Mouse (Mus musculus): ENCODE data around the gene Fxn. TPM values are rescaled to one million over a fixed set of nuclear protein-coding genes. Genes with fewer than 3 reads are reported as not detected.

Gene Fxn
- polyA plus RNA-seq, 1 experiment from 2014 or later = 64.6 TPM

DNA sequence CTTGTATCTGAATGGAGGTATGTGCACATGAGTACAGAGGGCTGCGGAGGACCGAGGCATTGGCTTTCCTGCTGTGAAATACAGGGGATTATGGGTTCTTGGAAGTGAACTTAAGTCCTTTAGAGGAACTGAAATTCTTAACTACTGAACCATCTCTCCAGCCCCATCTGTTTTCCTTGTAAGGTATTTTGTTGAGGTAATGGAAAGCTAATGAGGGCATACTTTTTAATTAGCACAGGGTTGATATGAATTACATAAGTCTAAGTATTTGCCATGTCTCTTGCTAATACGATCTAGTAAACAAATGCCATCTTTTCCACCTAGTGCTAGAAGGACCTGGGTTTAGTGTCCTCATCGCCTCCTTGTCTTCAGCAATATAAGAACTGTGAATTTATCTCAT, 34.8 kb upstream of the Fxn start:
- WGBS = 94% methylated on average over 4 of the region's 4 CpGs
- H3K27me3 ChIP-seq = no peaks in the 10 kb centered on the region
- no peak overlapping the region for H3K4me3 ChIP-seq
- H3K9me3 ChIP-seq (replicated peaks) = no peaks in the 10 kb centered on the region
- no peak overlapping the region for H3K9ac ChIP-seq
- no peak for ATAC-seq (replicated peaks; ENCODE audit: insufficient number of reproducible peaks, insufficient read depth, low FRiP score, low read depth)
- H3K4me1 ChIP-seq (replicated peaks) = peaks cover 34% of the 10 kb centered on the region
- no peak overlapping the region for H3K27ac ChIP-seq
- H3K4me2 ChIP-seq = no peak overlapping the region
- H3K36me3 ChIP-seq = no peaks in the 10 kb centered on the region

DNA sequence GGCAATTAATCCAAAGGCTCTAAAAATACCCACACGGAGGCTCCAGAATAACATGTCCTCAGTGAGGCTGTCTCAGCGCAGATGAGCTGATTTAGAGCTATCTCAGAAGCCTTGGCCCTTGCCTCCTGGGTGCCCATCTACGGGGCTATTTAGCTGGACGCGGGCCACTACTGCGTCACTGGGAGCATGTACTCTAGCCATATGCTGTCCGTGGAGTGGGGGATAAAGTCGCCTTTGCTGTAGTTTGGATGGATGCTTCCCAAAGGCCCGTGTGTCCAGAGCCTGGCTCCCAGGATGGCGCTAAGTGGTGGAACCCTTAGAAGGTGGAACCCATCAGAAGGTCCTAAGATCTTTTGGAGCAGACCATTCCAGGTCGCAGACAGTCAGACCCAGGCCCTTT, 34.3 kb upstream of the Fxn start:
- Histone ChIP-seq H3K27ac (no peak overlapping the region), H3K27me3 (no peaks in the 10 kb centered on the region), H3K9me3 (replicated peaks) (no peaks in the 10 kb centered on the region), H3K4me1 (replicated peaks) (peaks cover 34% of the 10 kb centered on the region), H3K4me2 (no peak overlapping the region), H3K9ac (no peak overlapping the region), H3K4me3 (no peak overlapping the region), H3K36me3 (no peaks in the 10 kb centered on the region)
- ATAC-seq (replicated peaks; ENCODE audit: insufficient number of reproducible peaks, insufficient read depth, low FRiP score, low read depth) = no peak
- WGBS = 90% methylated on average over 11 of the region's 11 CpGs

DNA sequence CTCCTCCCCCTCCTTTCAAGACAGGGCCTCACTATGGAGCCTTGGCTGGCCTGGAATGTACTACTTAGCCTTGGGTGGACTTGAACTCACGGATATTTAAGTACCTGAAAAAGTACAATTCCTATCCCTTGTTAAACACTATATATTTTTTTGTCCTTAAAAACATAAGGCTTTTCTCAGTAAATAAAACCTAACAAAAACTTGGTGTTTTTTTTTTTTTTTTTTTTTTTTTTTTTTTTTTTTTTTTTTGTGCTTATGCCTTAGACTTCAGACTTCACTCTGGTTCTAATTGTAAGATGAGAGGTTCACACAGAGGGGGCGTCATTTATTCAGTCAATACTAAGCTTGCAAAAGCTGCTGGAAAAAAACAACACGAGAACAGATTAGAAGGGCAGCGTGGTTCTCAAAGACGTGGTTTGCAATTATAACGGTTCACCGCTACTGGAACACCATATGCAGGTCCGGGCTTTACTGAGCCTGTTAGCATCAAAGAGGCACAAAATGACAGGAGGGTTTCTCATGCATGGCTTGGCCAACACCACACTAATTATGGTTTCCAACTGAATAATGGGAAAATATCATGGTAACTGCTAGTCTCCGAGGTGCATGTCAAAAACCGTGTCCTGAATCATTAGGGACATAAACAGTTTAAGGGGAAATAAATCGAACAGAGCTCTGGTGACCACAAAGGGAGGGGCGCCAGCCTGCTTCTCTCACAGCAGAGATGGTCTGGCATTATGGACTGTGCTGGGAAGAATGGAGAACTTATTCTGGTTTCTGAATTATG, 32.3 kb upstream of the Fxn start:
- Histone ChIP-seq H3K4me1 (replicated peaks) (peaks cover 40% of the 10 kb centered on the region), H3K27ac (peak overlapping the region; percentile 41; the same call in 1 of the 2 replicates), H3K36me3 (no peaks in the 10 kb centered on the region), H3K9ac (no peak overlapping the region), H3K27me3 (no peaks in the 10 kb centered on the region), H3K4me3 (no peak overlapping the region), H3K4me2 (no peak overlapping the region), H3K9me3 (replicated peaks) (no peaks in the 10 kb centered on the region)
- ATAC-seq (replicated peaks; ENCODE audit: insufficient number of reproducible peaks, insufficient read depth, low FRiP score, low read depth) = no peak
- 79% methylated on average over 12 of the region's 12 CpGs for WGBS

DNA sequence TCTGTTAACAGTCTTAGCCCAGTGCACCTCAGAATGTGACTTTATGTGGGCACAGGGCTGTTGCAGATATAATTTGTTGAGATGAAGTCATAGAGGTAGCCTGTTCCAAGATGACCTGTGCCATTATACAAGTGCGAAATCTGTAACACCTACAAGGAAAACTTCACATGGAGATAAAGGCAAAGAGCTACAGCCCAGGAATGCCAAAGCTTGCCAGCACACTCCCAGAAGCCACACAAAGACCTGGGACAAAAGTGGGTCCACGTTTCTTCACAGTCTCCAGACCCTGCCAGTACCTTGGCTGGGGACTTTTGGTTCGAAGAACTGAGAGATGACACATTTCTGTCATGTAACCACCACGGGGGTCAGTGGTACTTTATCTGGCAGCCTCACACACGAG, 31.6 kb upstream of the Fxn start:
- Histone ChIP-seq H3K4me1 (replicated peaks) (peaks cover 39% of the 10 kb centered on the region), H3K27me3 (no peaks in the 10 kb centered on the region), H3K4me3 (no peak overlapping the region), H3K4me2 (no peak overlapping the region), H3K36me3 (no peaks in the 10 kb centered on the region), H3K9me3 (replicated peaks) (no peaks in the 10 kb centered on the region), H3K27ac (peak overlapping the region; percentile 41; the same call in 1 of the 2 replicates), H3K9ac (no peak overlapping the region)
- 51% methylated on average over 5 of the region's 5 CpGs for WGBS
- no peak for ATAC-seq (replicated peaks; ENCODE audit: insufficient number of reproducible peaks, insufficient read depth, low FRiP score, low read depth)

DNA sequence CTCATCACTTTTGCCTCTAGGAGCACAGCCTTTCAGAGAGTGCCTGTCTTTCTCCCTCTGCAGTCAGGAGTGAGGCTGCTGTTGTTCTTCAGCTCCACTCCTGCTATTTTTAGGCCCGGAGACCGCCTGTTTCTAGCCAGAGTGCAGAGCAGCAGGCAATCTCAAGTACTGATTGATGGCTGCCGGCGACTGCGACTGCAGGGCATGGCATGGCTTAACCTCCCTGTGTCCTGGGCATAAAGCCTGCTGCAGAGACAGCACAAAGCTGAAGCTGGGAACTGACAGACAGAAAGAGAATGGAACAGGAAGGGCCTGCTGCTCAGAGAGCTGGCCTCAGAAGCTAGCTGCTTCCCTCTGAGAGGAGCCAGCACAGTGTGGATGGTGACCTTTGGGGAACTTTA, 27.9 kb upstream of the Fxn start:
- WGBS = 4% methylated on average over 5 of the region's 5 CpGs

DNA sequence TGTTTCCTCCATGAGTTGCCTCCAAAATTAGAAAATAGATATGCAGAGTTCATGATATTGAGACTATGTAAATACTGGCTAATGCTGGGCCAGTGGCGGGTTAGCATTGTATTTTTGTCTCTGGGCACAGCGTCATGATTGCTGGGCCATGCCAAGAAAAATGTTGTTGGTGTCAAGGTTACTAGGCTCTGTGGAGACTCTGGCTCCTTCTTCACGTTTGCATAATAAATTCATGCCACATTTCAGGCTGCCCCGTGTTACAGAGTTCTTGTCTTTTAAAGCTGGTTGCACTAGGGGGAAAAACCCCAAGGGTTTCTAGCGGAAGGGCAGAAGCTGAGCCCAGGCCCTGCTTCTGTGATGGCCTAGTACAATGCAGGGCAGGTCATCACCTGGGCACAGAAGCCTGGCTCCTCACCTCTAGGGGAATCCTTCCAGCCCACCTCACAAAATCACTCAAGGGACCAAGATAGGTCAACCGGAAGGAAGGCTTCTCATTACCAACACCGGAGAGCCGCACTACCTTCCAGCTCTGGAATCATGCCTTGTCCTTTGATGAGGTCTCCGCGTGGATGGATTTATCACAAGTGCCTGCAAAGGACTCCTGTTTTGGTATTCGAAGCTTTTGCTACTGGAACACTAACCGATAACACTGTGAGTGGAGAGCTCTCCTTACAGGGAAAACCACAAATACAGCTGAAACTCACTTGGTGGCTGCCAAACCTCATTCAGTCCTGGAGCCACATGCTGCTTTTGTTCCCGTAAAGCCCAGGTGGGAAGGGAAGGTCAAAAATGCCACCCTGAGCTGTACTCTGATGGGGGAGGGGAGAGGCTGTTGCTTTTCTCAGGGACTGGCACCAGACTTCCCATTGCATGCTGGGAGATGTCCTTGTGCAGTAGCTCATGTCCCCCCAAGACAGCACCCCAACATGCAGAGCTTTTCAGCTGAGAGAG, 27.1 kb upstream of the Fxn start:
- ATAC-seq (replicated peaks; ENCODE audit: insufficient number of reproducible peaks, insufficient read depth, low FRiP score, low read depth) = peak; percentile 57
- 0 out of 2 replicates have a peak overlapping the region, but pooled peaks have one; percentile 6 for H3K4me3 ChIP-seq
- H3K9me3 ChIP-seq (replicated peaks) = no peaks in the 10 kb centered on the region
- H3K27me3 ChIP-seq = no peaks in the 10 kb centered on the region
- peak overlapping the region; percentile 34 for H3K9ac ChIP-seq
- no peaks in the 10 kb centered on the region for H3K36me3 ChIP-seq
- WGBS = 35% methylated on average over 13 of the region's 13 CpGs
- H3K27ac ChIP-seq = peak overlapping the region; percentile 99
- peak overlapping the region; percentile 48 for H3K4me2 ChIP-seq
- peaks cover 20% of the 10 kb centered on the region for H3K4me1 ChIP-seq (replicated peaks)

More for the DNA sequence above, 27.9 kb upstream of the Fxn start:
- peak; percentile 92 for ATAC-seq (replicated peaks; ENCODE audit: insufficient number of reproducible peaks, insufficient read depth, low FRiP score, low read depth)
- Histone ChIP-seq H3K27ac (peak overlapping the region; percentile 99), H3K27me3 (no peaks in the 10 kb centered on the region), H3K9ac (peak overlapping the region; percentile 34), H3K9me3 (replicated peaks) (no peaks in the 10 kb centered on the region), H3K4me2 (peak overlapping the region; percentile 48), H3K4me3 (0 out of 2 replicates have a peak overlapping the region, but pooled peaks have one; percentile 6), H3K36me3 (no peaks in the 10 kb centered on the region), H3K4me1 (replicated peaks) (peaks cover 20% of the 10 kb centered on the region)

DNA sequence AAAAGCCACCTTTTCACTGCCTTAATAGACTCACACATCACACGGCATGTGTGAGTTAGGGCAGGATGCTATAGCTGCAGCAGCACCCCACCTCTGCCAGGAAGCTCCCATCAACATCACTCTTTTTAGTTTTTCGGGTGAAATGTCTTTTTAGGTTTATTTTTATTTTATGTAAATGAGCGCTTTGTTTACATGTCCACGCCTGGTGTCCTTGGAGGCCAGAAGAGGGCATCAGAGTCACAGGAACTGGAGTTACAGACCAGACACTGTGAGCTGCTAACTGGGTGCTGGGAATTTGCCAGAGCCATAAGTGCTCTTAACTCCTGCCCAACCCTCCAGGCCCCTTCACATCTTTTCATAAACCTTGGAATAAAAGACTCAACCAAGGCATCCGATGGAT, 25.9 kb upstream of the Fxn start:
- WGBS = 90% methylated on average over 5 of the region's 5 CpGs
- no peak for ATAC-seq (replicated peaks; ENCODE audit: insufficient number of reproducible peaks, insufficient read depth, low FRiP score, low read depth)
- Histone ChIP-seq H3K9me3 (replicated peaks) (no peaks in the 10 kb centered on the region), H3K27me3 (no peaks in the 10 kb centered on the region), H3K4me3 (no peak overlapping the region), H3K4me2 (no peak overlapping the region), H3K36me3 (no peaks in the 10 kb centered on the region), H3K4me1 (replicated peaks) (peaks cover 18% of the 10 kb centered on the region), H3K27ac (no peak overlapping the region), H3K9ac (no peak overlapping the region)

DNA sequence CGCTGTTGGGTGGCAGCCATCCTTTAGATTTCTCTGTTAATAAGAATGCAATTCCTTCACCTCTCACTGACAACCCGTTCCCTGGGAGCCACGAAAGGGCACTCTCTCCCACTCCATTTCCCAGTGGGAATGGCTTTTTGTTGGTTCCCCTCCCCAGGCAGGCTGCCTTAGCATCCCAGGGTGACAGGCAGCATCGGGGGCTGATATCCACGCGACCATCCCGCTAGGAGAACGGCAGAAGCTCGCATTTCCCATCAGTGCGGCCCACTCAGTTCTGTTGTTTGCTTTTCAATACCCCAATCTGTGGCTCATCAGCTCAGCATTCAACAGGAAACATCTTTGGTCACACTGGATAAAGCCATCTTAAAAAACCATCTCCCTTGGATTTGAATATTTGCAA, 21.8 kb upstream of the Fxn start:
- WGBS = 64% methylated on average over 10 of the region's 10 CpGs
- no peaks in the 10 kb centered on the region for H3K9me3 ChIP-seq (replicated peaks)
- no peak overlapping the region for H3K27ac ChIP-seq
- ATAC-seq (replicated peaks; ENCODE audit: insufficient number of reproducible peaks, insufficient read depth, low FRiP score, low read depth) = no peak
- no peaks in the 10 kb centered on the region for H3K27me3 ChIP-seq
- H3K4me2 ChIP-seq = no peak overlapping the region
- no peaks in the 10 kb centered on the region for H3K36me3 ChIP-seq
- H3K4me3 ChIP-seq = no peak overlapping the region
- peaks cover 9% of the 10 kb centered on the region for H3K4me1 ChIP-seq (replicated peaks)
- no peak overlapping the region for H3K9ac ChIP-seq

DNA sequence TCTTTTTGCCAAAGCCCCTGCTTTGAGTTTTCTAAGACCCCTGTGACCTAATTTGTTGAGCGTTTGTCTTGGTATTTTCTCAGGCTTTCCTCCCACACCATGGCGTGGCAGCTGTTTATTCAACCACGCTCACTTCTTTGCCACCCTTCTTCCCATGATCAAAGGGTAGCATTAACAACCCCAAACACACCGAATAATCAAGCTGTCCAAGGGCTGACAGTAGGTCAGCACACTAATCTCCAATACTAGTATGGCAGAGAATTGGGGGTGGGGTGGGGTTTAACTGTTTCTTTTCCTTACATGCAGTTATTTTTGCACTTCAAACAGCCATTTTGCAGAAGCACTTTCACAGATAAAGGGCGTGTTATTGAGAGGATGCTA, 21.4 kb upstream of the Fxn start:
- Histone ChIP-seq H3K36me3 (no peaks in the 10 kb centered on the region), H3K9ac (no peak overlapping the region), H3K4me1 (replicated peaks) (peaks cover 8% of the 10 kb centered on the region), H3K4me2 (no peak overlapping the region), H3K27ac (no peak overlapping the region), H3K9me3 (replicated peaks) (no peaks in the 10 kb centered on the region), H3K27me3 (no peaks in the 10 kb centered on the region), H3K4me3 (no peak overlapping the region)
- no peak for ATAC-seq (replicated peaks; ENCODE audit: insufficient number of reproducible peaks, insufficient read depth, low FRiP score, low read depth)
- WGBS = 36% methylated on average over 5 of the region's 5 CpGs

DNA sequence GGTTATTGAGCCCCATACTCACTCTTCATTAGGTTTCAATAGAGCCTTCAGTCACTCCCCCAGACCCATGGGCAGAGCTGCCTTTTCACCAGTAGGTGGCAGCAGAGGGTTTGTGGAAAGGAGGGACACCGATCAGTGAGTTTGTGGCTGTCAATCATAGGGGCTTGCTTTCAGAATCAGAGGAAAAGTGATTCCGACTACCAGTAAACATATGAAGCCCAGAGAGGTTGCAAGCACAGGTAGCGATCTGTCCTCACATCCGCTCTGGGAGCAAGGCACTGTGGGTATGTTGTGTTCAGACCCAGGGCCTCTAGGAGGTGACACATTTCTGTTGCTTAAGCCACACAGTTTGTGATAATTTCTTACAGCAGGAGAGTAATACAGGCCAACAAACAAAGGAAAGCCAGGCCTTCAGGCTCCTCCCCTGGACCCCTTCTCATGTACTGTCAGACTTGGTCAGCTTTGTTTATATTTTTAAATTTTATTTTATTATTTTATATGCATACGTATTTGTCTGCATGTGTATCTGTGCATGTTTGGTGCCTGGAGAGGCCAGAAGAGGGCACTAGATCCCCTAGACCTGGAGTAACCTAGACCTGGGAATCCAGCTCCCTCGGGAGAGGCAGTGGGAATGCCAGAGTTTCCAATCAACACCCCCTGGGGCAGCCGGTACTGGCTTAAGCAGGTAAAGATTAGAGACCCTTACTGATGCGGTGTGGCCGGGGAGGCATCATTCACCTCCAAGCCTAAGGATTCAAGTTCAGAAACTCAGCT, 20.8 kb upstream of the Fxn start:
- Histone ChIP-seq H3K4me2 (peak overlapping the region; percentile 57), H3K27me3 (no peaks in the 10 kb centered on the region), H3K4me1 (replicated peaks) (peaks cover 8% of the 10 kb centered on the region), H3K9ac (no peak overlapping the region), H3K9me3 (replicated peaks) (no peaks in the 10 kb centered on the region), H3K4me3 (peak overlapping the region; percentile 44), H3K36me3 (no peaks in the 10 kb centered on the region), H3K27ac (no peak overlapping the region)
- peak; percentile 75 for ATAC-seq (replicated peaks; ENCODE audit: insufficient number of reproducible peaks, insufficient read depth, low FRiP score, low read depth)
- WGBS = 5% methylated on average over 9 of the region's 9 CpGs

DNA sequence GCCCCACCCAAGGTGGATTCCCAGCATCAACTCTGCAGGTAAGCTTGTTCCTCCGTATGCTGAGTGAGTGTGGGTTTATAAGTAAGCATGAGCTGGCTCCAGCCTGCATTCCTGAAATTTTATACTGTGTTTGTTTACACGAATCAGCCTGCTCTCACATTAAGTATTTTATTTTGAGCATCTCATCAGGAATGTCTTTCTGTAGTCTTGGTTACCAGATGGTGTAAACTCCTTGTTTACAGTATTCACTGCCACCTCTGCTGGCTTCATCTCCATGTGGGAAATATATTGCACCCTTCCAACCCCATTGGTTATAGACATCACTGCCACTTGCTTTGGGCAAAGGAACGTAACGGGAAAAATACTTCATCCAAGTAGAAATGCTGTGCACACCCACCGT, 13.1 kb upstream of the Fxn start:
- no peaks in the 10 kb centered on the region for H3K9me3 ChIP-seq (replicated peaks)

More for the DNA sequence above, 13.1 kb upstream of the Fxn start:
- WGBS = 66% methylated on average over 5 of the region's 5 CpGs
- Histone ChIP-seq H3K27me3 (no peaks in the 10 kb centered on the region), H3K9ac (no peak overlapping the region), H3K4me2 (no peak overlapping the region), H3K4me3 (no peak overlapping the region), H3K27ac (no peak overlapping the region), H3K36me3 (peaks cover 3% of the 10 kb centered on the region), H3K4me1 (replicated peaks) (no peaks in the 10 kb centered on the region)
- ATAC-seq (replicated peaks; ENCODE audit: insufficient number of reproducible peaks, insufficient read depth, low FRiP score, low read depth) = no peak

Measured in heart, embryonic 15.5 days (tissue).